Mouse (Mus musculus) layer of hippocampus, postnatal 36 days (tissue): ENCODE measurements around the gene Amph. TPM values are rescaled to one million over a fixed set of nuclear protein-coding genes. Genes with fewer than 3 reads are reported as not detected.
A peak's percentile ranks its signal among the peaks of the same experiment; 100 is the strongest.

Experiments used
- DNase-seq, 2 experiments: peaks; one replicate each; pipeline ENCODE4 v3.0.0; 2022
- total RNA-seq, 2 experiments: library from RNA; stranded (reverse); gene quantifications; 2 replicates each; pipeline ENCODE4 v1.2.3; 2021

Amph gene
- total RNA-seq, 2 experiments from 2014 or later: 229 to 251 TPM

DNA sequence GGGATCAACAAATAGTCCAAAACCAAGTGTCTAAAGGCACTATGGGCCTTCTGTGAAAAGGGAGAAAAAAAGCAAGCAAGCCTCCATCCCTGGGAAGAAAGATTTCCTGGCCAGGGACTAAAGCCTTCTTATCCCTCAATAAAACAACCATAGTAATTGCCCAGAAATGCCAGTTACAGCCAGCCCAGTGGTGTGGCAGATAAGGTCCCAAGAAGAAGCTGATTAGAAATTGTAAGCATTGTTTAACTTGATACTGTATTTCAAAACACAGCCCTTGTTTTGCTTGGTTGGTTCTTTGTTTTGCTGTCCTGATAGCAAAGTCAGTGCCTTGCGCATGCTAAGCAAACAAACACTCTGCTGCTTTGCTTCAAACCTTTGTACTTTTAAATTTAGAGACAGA lies 191.8 kb downstream of the Amph start:
- no peak for DNase-seq

DNA sequence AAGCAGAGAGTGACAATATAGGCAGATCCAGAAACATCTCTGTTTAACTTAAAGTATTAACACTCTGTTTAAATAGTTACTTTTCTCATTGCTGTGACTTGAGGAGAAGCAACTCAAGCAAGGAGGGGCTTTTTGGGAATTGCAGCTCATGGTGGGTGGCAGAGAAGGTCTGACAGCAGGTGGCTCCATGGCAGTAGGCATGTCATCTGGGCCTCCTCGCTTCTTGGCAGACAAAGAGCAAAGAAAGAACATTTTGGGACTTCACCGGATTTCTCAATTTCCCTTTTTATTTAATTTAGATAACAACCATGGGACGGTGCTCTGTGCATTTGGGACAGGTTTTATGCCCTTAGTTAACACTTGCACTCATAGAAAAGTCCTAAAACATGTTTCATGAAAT lies 195.8 kb downstream of the Amph start:
- peak in 1 of 2 experiments; percentile 41 for DNase-seq

DNA sequence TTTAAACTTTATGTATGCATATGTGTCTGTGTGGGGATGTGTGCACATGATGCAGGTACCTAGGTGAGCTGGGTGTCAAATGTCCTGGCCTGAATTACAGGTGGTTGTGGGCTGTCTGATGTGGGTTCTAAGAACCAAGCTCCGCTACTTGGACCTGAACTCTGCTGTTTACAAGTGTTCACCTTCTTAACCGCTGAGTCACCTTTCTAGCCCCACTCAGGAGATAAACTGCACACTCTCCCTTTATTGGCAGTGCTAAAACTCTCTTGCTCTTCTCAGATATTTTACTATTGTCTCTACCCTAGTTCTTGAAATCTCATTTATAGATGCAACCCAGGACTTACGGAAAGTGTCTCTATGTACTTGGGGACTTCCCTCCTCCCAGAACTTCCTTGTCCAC lies 199.5 kb downstream of the Amph start:
- no peak for DNase-seq

DNA sequence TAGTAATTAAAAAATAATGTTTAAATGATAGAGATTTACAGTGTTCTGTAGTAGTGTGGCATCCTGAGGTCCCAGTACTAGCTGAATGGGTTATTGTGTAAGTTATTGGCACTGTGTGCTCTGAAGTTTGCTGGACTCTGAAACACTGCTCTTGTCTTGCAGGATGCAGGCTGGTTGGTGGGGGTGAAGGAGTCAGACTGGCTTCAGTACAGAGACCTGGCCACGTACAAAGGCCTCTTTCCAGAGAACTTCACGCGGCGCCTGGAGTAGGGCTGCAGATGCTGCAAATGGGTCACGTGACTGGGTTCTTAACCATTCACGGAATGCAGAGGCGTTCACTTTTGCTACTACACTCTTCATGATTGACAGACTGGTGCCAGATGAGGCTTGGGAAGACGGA lies 201.6 kb downstream of the Amph start:
- DNase-seq: no peak

DNA sequence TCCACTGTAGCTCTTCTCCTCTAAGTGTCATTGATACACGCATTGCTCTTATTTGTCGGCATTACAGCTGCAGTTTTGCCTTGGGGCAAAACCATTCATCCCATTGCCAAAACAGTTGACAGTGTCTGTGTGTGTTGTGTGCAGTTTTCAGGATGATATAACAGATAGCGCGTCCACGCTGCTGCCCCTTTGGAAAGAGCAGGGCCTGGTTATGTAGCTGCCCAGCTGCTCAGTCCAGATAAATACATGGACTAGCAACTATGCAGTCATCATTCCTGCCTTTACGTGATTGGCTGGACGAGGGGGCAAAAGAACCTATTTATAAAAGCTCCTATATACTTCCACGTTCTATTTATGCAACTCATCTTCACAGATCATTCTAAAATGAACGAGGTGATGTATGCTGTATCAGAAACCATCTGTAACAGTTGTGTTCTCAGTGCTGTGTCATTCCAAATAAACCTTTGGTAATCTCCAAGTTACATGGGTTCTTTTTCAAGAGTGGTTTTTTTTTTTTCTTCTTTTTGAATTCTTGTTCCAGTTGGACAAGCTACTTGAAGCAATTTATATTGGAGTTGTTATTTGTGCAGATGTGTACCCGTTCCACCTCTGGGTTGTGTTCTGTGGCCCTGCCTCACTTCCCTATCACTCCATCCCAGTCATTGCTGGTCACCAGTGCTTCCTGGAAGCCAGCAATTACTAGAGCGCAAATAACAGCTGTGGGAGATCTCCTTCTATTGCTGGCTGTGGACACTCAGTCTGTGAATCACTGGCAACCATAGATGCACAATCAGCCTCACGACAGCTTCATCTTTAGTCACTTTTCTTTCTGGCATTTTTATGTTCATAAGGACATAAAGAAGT lies 202.7 kb downstream of the Amph start:
- DNase-seq: no peak

DNA sequence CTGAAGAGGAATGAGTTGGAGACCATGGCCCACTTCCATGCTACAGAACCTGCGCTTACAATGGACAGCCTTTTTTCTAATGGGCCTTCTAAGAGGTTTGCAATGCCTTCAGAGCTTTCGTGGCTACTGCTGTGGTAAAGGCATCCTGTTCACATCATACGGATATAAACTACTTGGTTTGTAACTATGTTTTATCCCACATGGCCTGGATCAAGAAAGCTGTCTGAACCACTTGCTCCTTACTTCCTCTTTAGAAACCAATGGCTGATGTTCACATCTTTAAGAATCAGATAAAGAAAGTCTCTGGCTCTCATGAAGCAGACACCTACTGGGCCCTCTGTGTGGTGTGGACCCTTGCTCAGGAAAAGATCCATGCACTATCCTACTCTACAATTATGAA lies 204.1 kb downstream of the Amph start:
- no peak for DNase-seq

DNA sequence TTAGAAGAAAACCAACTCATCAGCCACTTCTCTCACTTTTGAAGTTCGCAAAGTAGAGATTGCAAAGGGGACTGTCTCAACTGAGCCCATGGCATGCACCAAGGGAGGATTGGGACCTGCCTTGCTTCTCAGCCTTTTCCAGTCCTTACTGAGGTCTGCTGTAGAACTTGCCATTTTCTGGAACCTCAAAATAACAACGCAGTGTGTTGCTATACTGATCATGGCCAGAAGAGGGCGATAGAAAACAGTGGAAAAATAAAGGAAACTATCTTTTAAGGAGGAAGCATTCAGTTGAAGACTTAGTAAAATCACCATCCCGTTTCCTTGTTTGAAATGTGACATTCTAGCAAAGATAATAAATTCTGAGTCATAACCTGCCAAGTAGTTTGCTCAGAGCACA lies 210.5 kb downstream of the Amph start:
- DNase-seq: peak; percentile 28 to 46

DNA sequence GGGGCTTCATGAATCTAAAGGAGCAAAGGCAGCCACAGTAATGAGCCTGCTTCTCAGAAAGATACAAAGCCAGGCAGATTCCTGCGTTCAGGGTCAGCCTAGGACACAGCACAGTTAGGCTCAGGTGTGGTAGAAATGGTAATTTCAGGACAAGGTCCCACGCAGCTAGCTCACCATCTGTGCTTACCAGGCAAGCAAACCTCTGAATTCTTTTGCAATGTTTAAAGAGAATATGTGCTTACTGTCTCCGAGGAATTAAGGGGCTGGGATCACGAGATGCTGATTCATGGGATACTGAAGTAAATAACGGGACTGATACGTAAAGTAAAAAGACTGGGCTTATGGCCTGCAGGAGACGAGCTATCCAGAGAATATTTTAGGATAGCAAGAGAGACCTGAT lies 212.6 kb downstream of the Amph start:
- DNase-seq: no peak

DNA sequence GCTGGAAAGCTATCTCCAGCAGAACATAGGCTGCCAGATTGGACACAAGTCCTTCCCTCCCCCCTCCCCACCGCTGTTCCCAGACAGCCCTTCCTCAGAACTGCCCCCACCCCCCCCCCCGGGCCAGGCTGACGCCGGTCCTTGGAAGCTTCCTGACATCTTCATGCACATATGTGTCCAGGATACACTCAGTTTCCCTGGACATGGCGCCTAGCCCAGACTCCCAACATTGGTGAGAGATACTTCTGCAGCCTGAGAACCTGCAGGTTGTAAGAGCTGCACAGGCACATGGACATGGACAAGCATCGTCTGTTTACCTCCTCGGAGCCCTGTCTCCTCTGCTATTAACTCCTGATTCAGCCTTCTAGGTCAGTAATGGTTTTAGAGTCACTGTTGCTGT lies 213.1 kb downstream of the Amph start:
- DNase-seq: no peak

DNA sequence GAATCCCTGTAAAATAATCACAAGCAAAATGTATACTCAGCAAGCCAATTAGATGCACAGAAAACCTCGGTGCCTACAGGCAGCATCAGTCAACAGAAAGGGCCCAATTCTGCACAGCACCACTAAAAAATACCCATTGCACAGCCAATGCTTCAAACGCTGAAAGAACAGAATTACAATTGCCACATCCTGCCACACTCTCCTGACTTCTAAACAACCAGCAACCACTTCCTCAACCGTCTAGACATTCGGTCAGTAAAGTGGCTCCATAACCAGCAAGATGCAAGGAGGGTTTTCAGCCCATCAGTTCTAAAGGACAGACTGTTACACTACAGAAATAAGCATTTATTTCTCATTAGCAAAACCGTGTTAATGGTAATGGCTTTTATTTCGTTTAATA lies 214.1 kb downstream of the Amph start:
- DNase-seq: no peak

DNA sequence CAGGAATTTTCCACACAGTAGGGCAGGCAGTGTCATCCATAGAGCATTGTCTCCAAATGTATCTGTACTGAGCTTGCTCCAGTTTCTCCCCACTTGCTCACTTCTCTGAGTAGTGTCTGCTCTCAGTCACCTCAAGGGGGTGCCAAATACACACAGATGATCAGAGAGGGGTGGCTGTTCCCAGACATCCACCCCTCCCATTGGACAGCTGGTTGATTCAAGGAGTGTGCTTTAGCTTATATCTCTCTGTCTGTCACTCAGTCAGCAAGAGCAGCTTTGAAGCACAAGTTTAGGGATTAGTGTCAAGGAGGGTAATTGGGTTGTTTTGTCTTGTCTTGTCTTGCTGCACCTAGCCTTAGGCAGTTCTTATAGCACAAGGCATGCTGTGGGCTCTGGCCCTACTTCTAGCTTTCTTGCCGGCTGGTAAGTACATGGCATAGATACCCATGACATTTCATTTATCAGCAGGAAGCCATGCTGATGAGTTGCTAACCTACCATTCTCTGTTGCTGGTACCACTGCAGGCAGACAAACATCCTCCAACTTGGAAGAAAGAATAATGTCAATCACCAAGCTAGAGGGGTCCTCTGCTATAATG lies 229.8 kb downstream of the Amph start:
- DNase-seq: peak; percentile 20 to 35

DNA sequence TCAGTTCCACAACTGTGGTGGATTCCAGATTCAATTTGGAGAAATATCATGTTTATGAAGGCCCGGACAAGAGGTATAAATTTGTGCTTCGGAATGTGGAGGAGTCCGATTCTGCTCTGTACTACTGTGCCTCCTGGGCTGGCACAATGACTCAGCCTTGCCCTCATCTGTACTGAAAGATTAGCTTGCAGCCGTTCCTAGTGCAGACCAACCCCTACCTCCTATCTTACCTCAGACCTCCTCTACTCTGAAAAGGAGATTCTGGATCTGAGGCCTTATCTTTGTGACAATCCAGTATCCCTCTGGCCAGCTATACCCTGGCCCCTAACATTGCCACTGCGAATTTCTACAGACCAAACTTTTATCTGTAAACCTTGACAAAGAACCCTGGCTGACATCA lies 230.3 kb downstream of the Amph start:
- DNase-seq: no peak

DNA sequence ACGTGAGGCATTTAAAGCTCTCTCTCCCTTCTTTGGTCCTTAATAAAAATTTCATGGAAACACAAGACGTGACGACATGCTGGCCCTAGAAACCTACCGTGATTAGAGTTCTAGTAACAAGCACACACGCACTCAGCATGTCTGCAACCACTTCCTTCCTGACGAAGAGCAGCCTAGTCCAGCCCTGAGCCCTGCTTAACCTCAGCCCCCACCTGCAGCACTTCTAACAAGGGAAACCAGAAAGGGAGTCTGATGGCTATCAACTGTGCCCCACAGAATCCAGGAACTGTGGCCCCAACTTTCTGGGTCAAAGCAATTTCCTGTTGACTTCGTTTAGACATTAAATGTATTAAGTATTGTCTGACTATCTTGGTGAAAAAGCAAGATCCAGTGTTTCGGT lies 234.3 kb downstream of the Amph start:
- DNase-seq: no peak

DNA sequence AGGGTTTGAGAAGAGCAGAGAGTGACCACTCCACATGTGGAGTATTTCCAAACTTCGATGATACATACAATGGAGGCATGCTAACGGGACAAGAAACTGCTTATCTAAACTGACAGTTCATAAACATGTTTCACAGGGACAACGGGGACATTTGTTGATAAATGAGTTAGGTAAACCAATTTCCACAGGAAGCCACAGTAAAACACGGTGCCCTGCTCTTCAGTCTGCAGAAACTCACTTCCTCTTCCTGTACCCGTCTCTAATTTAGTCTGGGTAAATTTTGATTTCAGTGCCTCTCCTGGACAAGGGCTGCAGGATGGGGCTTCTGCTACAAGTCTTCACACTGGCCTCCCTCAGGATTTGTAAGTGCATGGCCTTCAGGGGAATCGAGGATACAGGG lies 242.0 kb downstream of the Amph start:
- DNase-seq: no peak

DNA sequence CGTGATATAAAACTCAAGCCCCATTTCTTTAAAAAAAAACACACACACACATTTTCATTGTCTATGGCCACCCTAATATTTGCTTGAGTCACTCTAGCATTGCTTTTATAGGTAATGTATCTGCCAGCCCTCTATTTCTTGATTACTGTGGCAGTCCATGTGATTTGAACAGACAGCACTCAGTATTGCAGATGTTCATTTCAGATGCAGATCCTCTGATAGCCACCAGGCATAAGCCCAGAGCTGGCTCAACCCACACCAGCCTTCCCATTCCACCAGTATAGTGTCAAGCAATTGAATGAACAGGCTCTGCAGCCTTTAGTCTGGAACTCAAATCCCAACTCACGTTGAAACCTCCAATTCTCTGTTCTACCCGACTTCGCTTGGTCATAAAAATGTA lies 246.8 kb downstream of the Amph start:
- no peak for DNase-seq

DNA sequence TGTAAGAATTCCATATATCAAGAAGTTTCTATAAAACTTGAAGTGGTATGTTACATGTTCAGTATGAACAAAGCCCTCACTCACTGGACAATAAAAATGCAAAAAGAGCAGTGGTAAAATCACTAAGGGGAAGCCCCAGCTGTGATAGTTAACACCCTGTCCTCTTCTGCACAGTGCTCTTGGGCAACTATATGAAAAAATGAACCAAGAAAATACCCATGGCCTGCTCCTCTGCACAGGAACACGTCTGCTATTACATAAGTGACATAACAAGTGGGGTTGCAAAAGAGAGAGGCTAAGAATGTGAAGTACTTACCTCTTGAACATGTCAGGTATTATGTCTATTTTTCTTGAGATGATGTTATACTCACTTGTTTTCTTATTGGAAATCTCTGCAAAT lies 247.5 kb downstream of the Amph start:
- DNase-seq: no peak

Other genes with a start within 250 kb of the Amph start
- 100 to 1,000 TPM; 145 to 155 TPM for gene Vps41, start 230.9 kb upstream of the Amph start, total RNA-seq